Mouse (Mus musculus) intestine, embryonic 16.5 days (tissue): Measurements from ENCODE around the gene Cntnap1. TPM values are rescaled to one million over a fixed set of nuclear protein-coding genes. Genes with fewer than 3 reads are reported as not detected.

ENCODE experiments used
- ATAC-seq: fragments of 200-750 bp; cut with Nextera tagmentation; 2 replicates; pipeline ENCODE4 v1.8.0; 2017; ENCODE audit warnings: moderate TSS enrichment, moderate library complexity
- H3K27ac ChIP-seq: fragments of 300-500 bp; sonication (generic); 2 replicates; pipeline ENCODE4 v1.5.1; 2014; ENCODE audit warnings: mild to moderate bottlenecking, low read length
- H3K27me3 ChIP-seq: fragments of 300-500 bp; sonication (generic); replicated peaks from 2 replicates; pipeline ENCODE4 v1.6.1; 2014; ENCODE audit warnings: low read length, control low read depth, mixed read lengths; ENCODE audit not compliant: control insufficient read depth, insufficient read depth
- H3K36me3 ChIP-seq: fragments of 300-500 bp; sonication (generic); 2 replicates; pipeline ENCODE4 v1.6.1; 2014; ENCODE audit warnings: low read length, control low read depth; ENCODE audit not compliant: control insufficient read depth, insufficient read depth
- H3K4me1 ChIP-seq: fragments of 300-500 bp; sonication (generic); 2 replicates; pipeline ENCODE4 v1.6.1; 2014; ENCODE audit warnings: low read length, control low read depth, mixed read lengths; ENCODE audit not compliant: control insufficient read depth, insufficient read depth
- H3K4me2 ChIP-seq: fragments of 300-500 bp; sonication (generic); 2 replicates; pipeline ENCODE4 v1.6.1; 2014; ENCODE audit warnings: low read depth, low read length, control low read depth
- H3K4me3 ChIP-seq: fragments of 300-500 bp; sonication (generic); 2 replicates; pipeline ENCODE4 v1.5.1; 2014; ENCODE audit warnings: mild to moderate bottlenecking, low read length
- H3K9ac ChIP-seq: fragments of 300-500 bp; sonication (generic); 2 replicates; pipeline ENCODE4 v1.6.1; 2014; ENCODE audit warnings: low read depth, low read length
- H3K9me3 ChIP-seq: fragments of 300-500 bp; sonication (generic); 2 replicates; pipeline ENCODE4 v1.6.1; 2016; ENCODE audit warnings: low read length, control low read depth; ENCODE audit not compliant: control insufficient read depth
- WGBS: fragments of 180-500 bp; shearing (Covaris S2); extraction: QIAGEN DNeasy Blood & Tissue Kit; methylation state at CpG from one replicate; pipeline ENCODE4 v1.1.7; 2014; 5-methylcytosine and 5-hydroxymethylcytosine counted together
- polyA plus RNA-seq: library from polyadenylated mRNA; unstranded; fragments of >200 nt; fragmentation: Nextera tagmentation; extraction: Ambion mirVana; gene quantifications from 2 replicates; pipeline ENCODE4 v1.2.1, GENCODE M21; 2015

The Cntnap1 gene
- polyA plus RNA-seq, 1 experiment from 2014 or later = 0.87 TPM

DNA sequence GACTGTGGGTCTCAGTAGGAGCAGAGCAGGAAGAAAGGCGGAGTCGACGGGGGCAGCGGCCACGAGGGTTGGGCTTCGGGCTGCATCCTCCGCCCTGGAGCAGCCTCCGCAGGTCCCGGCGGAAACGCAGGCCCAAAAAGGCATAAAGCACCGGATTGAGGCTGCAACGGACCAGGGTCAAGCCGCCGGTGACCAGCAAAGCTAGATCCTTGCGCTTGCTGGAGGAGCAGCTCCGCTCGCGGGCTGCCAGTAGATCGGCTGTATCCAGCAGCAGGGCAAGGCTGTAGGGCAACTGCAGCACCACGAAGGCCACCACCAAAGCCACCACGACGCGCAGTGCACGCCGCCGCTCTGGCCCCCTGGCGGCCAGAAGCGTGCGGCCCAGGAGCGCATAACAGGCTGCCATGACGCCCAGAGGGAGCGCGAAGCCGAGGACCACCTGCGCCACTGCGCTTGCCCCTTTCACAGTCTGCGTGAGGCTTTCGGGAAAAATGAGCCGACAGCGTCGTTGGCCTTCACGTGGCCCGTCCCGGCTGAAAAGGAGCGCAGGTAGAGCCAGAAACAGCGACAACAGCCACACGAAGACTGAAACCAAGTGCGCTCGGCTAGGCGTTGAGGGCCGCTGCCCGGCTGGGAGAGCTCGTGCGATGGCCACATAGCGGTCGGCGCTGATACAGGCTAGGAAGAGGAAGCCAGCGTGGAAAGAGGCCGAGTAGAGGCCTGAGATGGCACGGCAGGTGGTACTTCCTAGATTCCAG, 3.5 kb downstream of the Cntnap1 start:
- H3K36me3 ChIP-seq = no peaks in the 10 kb centered on the region
- H3K4me3 ChIP-seq = peak overlapping the region; percentile 39
- H3K4me2 ChIP-seq = peak overlapping the region; percentile 87
- H3K27me3 ChIP-seq = peaks cover 4% of the 10 kb centered on the region; the same call in 1 of the 2 replicates
- peak; percentile 53 for ATAC-seq
- peak overlapping the region; percentile 63 for H3K9ac ChIP-seq
- H3K9me3 ChIP-seq = no peaks in the 10 kb centered on the region
- 3% methylated on average over 61 of the region's 61 CpGs for WGBS
- H3K27ac ChIP-seq = peak overlapping the region; percentile 65
- H3K4me1 ChIP-seq = peaks cover 52% of the 10 kb centered on the region

DNA sequence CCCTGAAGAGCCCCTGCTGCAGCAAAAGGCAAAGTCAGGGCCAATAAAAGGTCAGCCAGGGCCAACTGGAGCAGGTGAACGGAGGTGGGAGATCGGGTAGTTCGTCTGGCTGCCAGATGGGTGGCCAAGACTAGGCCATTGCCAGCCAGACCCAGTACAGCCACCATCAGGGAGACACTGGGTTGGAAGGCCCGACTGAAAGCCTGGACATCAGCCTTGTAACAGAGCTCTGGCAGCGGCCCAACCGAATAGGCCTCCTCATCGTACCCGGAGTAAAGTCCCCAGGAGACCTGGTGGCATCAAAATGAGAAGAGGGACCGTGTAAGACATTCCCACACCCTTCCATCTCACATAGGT, 4.0 kb downstream of the Cntnap1 start:
- no peaks in the 10 kb centered on the region for H3K9me3 ChIP-seq
- H3K27ac ChIP-seq = no peak overlapping the region
- H3K36me3 ChIP-seq = no peaks in the 10 kb centered on the region
- ATAC-seq = no peak
- peaks cover 46% of the 10 kb centered on the region for H3K4me1 ChIP-seq
- peak overlapping the region; percentile 87 for H3K4me2 ChIP-seq
- WGBS = 34% methylated on average over 9 of the region's 9 CpGs
- peak overlapping the region; percentile 39 for H3K4me3 ChIP-seq
- H3K9ac ChIP-seq = peak overlapping the region; percentile 63
- peaks cover 4% of the 10 kb centered on the region; the same call in 1 of the 2 replicates for H3K27me3 ChIP-seq

DNA sequence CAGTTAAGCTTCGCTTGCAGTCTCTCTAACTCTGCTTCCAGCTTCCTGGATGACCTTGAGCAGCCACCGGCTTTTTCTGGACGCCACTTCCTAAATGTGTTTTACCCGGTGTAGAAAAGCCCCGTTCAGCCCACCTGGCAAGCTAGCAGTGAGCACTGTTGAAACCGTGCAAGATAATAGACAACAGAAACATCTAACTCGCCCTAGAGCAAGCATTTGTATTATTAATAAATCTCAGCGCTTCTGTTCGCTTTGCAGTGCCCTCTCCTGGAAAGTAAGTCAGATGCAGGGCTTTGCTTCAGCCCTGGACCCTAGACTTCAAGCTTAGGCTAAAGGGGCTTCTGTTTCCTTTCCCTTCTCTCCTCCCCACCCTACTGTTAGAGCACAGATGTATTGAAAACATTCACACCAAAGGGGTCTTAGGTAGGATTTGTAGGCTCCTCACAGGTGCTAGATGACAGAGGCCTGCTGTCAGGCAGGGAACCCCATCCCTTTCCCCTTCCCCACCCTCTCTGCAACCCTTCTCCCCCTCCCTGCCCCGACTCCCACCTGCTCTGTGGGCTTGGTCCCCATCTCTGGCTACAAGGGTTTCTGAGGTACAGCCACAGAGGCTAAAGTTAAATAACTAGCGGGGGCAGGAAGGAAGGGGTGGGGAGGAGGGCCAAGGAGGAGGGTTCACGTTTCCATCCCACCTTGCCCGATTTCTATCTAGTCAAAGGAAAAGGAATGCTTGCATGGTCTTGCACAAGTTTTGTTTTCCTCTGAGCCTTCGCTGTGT, 4.7 kb downstream of the Cntnap1 start, which contains the start of gene Ccr10:
TSS of gene Ccr10 (minus strand) at position 593 of the 778 bp plus-strand sequence.
- Histone ChIP-seq H3K9me3 (no peaks in the 10 kb centered on the region), H3K4me3 (peak within 1 kb of the TSS; percentile 44), H3K36me3 (no peaks in the 10 kb centered on the region), H3K4me1 (peaks cover 42% of the 10 kb centered on the region), H3K4me2 (peak within 1 kb of the TSS; percentile 87), H3K27ac (no peak within 1 kb of the TSS), H3K9ac (peak within 1 kb of the TSS; percentile 63), H3K27me3 (peaks cover 4% of the 10 kb centered on the region; the same call in 1 of the 2 replicates)
- 29% methylated on average over 14 of the region's 14 CpGs for WGBS
- no peak for ATAC-seq

DNA sequence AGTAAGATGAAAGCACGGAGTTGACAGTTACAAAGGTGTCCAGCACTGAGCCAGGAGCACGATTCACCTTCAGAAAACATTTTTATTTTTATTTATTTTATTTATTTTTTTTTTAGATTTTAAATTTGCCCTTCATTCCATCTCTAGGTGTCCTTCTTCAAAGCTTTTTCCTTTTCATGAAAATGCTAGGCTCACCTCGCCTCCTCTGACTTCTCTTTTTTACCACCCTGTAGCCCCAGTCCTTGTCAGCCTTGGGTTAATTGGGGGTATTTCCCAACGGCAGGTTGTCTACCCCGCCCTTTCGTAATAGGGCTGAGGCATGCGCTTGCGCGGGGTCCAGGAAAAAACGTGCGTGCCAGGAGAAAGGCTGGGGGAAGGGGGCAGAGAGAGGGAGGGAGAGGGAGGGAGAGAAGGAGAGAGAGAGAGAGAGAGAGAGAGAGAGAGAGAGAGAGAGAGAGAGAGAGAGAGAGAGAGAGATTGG, 5.4 kb downstream of the Cntnap1 start:
- H3K4me1 ChIP-seq = peaks cover 42% of the 10 kb centered on the region
- 10% methylated on average over 11 of the region's 11 CpGs for WGBS

DNA sequence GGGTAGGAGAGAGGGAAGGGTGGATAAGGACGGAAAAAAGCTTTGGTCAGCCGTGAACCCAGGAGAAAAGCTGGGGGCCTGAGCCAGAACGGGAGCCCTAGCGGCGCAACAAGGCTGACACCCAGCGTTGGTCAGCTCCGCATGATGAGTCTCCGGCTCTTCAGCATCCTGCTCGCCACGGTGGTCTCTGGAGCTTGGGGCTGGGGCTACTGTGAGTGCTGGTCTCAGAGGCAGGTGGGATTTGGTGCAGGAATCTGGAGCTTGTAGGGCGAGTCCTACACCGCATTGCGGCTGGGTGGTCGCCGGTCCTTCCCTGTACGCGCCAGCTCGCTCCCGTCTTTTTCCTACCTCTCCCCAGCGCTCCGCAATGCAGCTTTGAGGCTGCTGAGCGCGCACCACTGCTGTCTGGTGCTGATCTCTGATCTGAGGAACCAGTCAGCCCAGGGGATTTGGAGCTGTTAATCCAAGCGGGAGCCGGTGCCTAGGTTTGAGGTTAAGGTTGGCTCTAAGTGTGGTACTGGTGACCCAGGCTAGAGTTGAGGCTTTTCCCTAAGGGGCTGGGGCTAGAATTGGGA, 5.9 kb downstream of the Cntnap1 start:
- H3K4me1 ChIP-seq = peaks cover 42% of the 10 kb centered on the region
- ATAC-seq = no peak
- H3K9ac ChIP-seq = peak overlapping the region; percentile 55
- H3K9me3 ChIP-seq = no peaks in the 10 kb centered on the region
- peak overlapping the region; percentile 78 for H3K4me2 ChIP-seq
- H3K27me3 ChIP-seq = peaks cover 4% of the 10 kb centered on the region; the same call in 1 of the 2 replicates
- H3K36me3 ChIP-seq = no peaks in the 10 kb centered on the region
- H3K27ac ChIP-seq = no peak overlapping the region
- 1% methylated on average over 25 of the region's 25 CpGs for WGBS
- peak overlapping the region; percentile 44 for H3K4me3 ChIP-seq

More for the DNA sequence above, 5.4 kb downstream of the Cntnap1 start:
- Histone ChIP-seq H3K36me3 (no peaks in the 10 kb centered on the region), H3K27me3 (peaks cover 4% of the 10 kb centered on the region; the same call in 1 of the 2 replicates), H3K4me3 (peak overlapping the region; percentile 44), H3K27ac (no peak overlapping the region), H3K4me2 (peak overlapping the region; percentile 78), H3K9me3 (no peaks in the 10 kb centered on the region), H3K9ac (no peak overlapping the region; the same call in 1 of the 2 replicates)
- ATAC-seq = no peak

DNA sequence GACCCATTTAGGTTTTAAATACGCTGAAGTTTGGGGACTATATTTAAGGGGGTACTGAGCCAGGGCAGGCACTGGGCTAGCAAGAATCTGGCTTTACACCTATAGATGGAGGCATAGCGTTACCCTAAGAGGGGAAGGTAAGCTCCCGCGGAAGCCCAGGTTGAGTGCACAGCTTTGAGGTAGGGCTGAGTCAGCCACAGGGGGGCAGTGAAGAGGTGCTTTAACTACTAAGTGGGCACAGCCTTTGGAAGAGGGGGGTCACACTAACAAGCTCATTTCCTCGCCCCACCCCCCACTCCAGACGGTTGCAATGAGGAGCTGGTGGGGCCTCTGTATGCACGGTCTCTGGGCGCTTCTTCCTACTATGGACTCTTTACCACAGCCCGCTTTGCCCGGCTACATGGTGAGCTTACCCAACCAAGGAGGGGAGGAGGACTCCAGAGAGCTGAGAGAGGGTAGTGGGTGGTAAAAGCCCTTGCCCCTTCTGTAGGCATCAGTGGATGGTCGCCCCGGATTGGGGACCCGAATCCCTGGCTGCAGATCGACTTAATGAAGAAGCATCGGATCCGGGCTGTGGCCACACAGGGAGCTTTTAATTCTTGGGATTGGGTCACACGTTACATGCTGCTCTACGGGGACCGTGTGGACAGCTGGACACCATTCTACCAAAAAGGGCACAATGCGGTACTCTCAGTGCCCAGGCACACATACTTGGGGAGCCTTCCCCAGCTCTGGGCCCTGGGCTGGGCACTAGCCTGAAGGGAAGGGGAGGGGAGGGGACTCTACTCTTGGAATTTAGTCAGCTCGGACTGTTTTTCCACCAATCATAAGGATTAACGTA, 6.8 kb downstream of the Cntnap1 start:
- H3K4me1 ChIP-seq = peaks cover 42% of the 10 kb centered on the region
- H3K4me2 ChIP-seq = peak overlapping the region; percentile 78; the same call in 1 of the 2 replicates
- 30% methylated on average over 22 of the region's 22 CpGs for WGBS
- no peaks in the 10 kb centered on the region for H3K9me3 ChIP-seq
- H3K4me3 ChIP-seq = no peak overlapping the region; the same call in 1 of the 2 replicates
- peaks cover 4% of the 10 kb centered on the region; the same call in 1 of the 2 replicates for H3K27me3 ChIP-seq
- no peaks in the 10 kb centered on the region for H3K36me3 ChIP-seq
- H3K9ac ChIP-seq = no peak overlapping the region
- H3K27ac ChIP-seq = no peak overlapping the region
- no peak for ATAC-seq

DNA sequence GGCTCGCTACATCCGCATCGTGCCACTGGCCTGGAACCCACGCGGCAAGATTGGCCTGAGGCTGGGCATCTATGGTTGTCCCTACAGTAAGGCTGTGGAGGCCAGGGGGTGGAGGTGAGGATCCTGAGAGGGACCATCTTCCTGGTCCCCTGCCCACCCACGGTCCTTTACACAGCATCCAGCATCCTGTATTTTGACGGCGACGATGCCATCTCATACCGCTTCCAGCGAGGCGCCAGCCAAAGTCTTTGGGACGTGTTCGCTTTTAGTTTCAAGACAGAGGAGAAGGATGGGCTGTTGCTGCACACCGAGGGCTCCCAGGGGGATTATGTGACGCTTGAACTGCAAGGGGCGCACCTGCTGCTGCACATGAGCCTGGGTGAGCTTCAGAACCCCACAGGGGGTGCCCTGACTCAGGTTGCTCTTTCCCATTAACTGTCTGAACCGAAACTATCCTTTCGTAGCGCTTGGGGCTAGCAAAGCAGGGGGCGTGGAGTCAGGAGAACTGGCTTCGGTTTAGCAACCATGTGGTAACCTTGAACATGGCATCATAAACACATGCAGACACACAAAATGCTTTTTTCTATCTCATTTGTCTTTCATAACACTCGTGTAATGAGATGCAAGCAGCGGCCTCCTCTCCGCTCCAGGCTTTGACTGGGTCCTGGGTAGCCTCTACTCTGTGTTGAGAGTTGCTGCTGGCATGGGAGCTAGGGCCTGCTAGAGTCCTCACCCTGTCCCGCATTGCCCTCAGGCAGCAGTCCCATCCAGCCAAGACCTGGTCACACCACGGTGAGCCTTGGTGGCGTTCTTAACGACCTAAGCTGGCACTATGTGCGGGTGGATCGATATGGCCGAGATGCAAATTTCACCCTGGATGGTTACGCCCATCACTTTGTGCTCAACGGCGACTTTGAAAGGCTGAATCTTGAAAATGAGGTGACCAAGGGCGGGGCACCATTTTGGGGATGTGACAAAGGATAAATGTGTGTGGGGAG, 8.0 kb downstream of the Cntnap1 start:
- Histone ChIP-seq H3K4me1 (peaks cover 31% of the 10 kb centered on the region), H3K4me3 (no peak overlapping the region), H3K27ac (no peak overlapping the region), H3K4me2 (no peak overlapping the region; the same call in 1 of the 2 replicates), H3K9ac (no peak overlapping the region), H3K9me3 (no peaks in the 10 kb centered on the region), H3K36me3 (no peaks in the 10 kb centered on the region), H3K27me3 (peaks cover 4% of the 10 kb centered on the region; the same call in 1 of the 2 replicates)
- ATAC-seq = no peak
- WGBS = 62% methylated on average over 36 of the region's 36 CpGs

DNA sequence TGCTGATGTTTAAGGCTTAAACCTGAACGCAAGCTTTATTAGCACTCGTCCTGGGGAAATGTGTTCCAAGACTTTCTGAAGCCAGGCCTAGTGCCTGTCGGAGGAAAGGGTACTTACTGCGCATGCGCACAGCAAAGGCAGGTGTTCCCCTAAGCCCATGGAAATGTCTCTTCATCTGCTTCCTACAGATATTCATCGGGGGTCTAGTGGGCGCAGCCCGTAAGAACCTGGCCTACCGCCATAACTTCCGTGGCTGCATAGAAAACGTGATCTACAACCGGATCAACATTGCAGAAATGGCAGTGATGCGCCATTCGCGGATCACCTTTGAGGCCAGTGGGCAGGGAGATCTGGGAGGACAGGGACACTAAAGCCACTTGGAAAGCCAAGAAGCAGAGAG, 9.0 kb downstream of the Cntnap1 start:
- ATAC-seq = no peak
- H3K36me3 ChIP-seq = no peaks in the 10 kb centered on the region
- 79% methylated on average over 15 of the region's 15 CpGs for WGBS
- H3K27ac ChIP-seq = no peak overlapping the region
- peaks cover 22% of the 10 kb centered on the region for H3K4me1 ChIP-seq
- peaks cover 4% of the 10 kb centered on the region; the same call in 1 of the 2 replicates for H3K27me3 ChIP-seq
- no peak overlapping the region for H3K9ac ChIP-seq
- H3K4me3 ChIP-seq = no peak overlapping the region
- no peaks in the 10 kb centered on the region for H3K9me3 ChIP-seq
- no peak overlapping the region for H3K4me2 ChIP-seq
